Mouse (Mus musculus) lung, postnatal 0 days (tissue): ENCODE measurements at regions not wholly inside any gene's neighbourhood (a gene's known extent, or its start where the extent isn't known, plus 50 kb on each side); places are given as distances from the start of the nearest gene placed in this dataset.

Experiments
- CTCF ChIP-seq: IDR thresholded peaks from 2 replicates; pipeline ENCODE4 v1.5.1; 2016; ENCODE audit warnings: antibody characterized with exemption, mild to moderate bottlenecking
- EP300 ChIP-seq: IDR thresholded peaks from 2 replicates; pipeline ENCODE4 v1.6.1; 2016; ENCODE audit warnings: antibody characterized with exemption, mild to moderate bottlenecking, control low read depth

- TF ChIP-seq EP300 (no peak), CTCF (no peak)
Measured at GRCm38 (mm10) chr14:46313064-46313463, 66.2 kb upstream of the Gm15217 start.
